9 mouse cellular contexts compared by ENCODE assay signal in genomic region chr10:14451811-14452210, GRCm38 (mm10).
DNase-seq lines count a peak whose midpoint lies in the region; ATAC-seq and TF ChIP-seq lines count a peak whose summit lies in the region.
"Had no signal": no experiment of that assay in that cellular context is flagged by ENCODE, and none has a peak within 500 bp of the region (broad histone marks: within the 10 kb centered on the region; RNA-seq: fewer than 3 reads in every experiment).

No protein-coding gene starts in this region.

- no peak overlapping the region for H3K27ac ChIP-seq in gastrocnemius, adult 2 months
- no peak overlapping the region for H3K27ac ChIP-seq in forebrain, embryonic 15.5 days (replicated peaks)
- H3K27ac ChIP-seq: neural tube, embryonic 13.5 days had no signal

- no peaks in the 10 kb centered on the region for H3K36me3 ChIP-seq in forebrain, embryonic 15.5 days
- H3K36me3 ChIP-seq: neural tube, embryonic 13.5 days had no signal

- H3K4me3 ChIP-seq in gastrocnemius, adult 2 months, result no peak overlapping the region
- H3K4me3 ChIP-seq in forebrain, embryonic 15.5 days, result no peak overlapping the region
- H3K4me3 ChIP-seq: neural tube, embryonic 13.5 days had no signal

- no peaks in the 10 kb centered on the region for H3K27me3 ChIP-seq in forebrain, embryonic 15.5 days
- H3K27me3 ChIP-seq: neural tube, embryonic 13.5 days had no signal

- no peak overlapping the region for H3K4me2 ChIP-seq in forebrain, embryonic 15.5 days (replicated peaks)
- H3K4me2 ChIP-seq: neural tube, embryonic 13.5 days had no signal

- TF ChIP-seq CTCF in gastrocnemius, adult 2 months (IDR thresholded peaks at IDR 0.05), result peak; percentile 61

- ATAC-seq in forebrain, embryonic 15.5 days (replicated peaks), result peak; percentile 78

- no peak for DNase-seq in gastrocnemius, adult 2 months
- DNase-seq in gastrocnemius, postnatal 36 days, result no peak
- DNase-seq in lung, postnatal 10 days, result peak; percentile 15
- DNase-seq in lung, adult 18-20 months, result no peak
- DNase-seq in retina, postnatal 7 days (ENCODE audit: low read depth, low spot score), result peak; percentile 3
- no peak for DNase-seq in adrenal gland, postnatal 14 days
- DNase-seq in thymus, postnatal 36 days, result no peak

- intact Hi-C loops in gastrocnemius, adult 2 months (cut with DNase I), result loop anchor here (1.0 kb wide), 1 partner anchor 253 kb away; the partner anchor contains the start of genes Nmbr and Vta1
- intact Hi-C loops in gastrocnemius, postnatal 36 days (cut with DNase I), result loop anchor here (2.0 kb wide), 1 partner anchor 253 kb away; the partner anchor contains the start of genes Nmbr and Vta1

- WGBS in forebrain, embryonic 15.5 days, result 31% methylated on average over 3 of the region's 3 CpGs

- H3K4me1 ChIP-seq in forebrain, embryonic 15.5 days, result no peaks in the 10 kb centered on the region
- H3K4me1 ChIP-seq: neural tube, embryonic 13.5 days had no signal

- H3K9ac ChIP-seq in forebrain, embryonic 15.5 days (replicated peaks), result no peak overlapping the region
- H3K9ac ChIP-seq: neural tube, embryonic 13.5 days had no signal

- no peaks in the 10 kb centered on the region for H3K9me3 ChIP-seq in forebrain, embryonic 15.5 days
- H3K9me3 ChIP-seq: neural tube, embryonic 13.5 days had no signal

Comparison
In these comparisons a context has a peak if more than half of its experiments do, and no peak if none do; other contexts are left out.
1. DNase-seq: peak in lung, postnatal 10 days (single experiment) and retina, postnatal 7 days (single experiment); none in gastrocnemius, adult 2 months (single experiment), gastrocnemius, postnatal 36 days (0 of 2), lung, adult 18-20 months (0 of 2), adrenal gland, postnatal 14 days (single experiment) and thymus, postnatal 36 days (0 of 2).